Mouse (Mus musculus) heart, adult 11 months (tissue): ENCODE measurements around the gene Ddx49.

Source experiments
- DNase-seq: peaks from one replicate; pipeline ENCODE4 v3.0.0; 2022

Gene Ddx49

GRCm38 (mm10) chr8:70259043-70259442 is 43.2 kb downstream of the Ddx49 start:
- DNase-seq = no peak

- DNase-seq = peak; percentile 91
Observed at GRCm38 (mm10) chr8:70258600-70258999, 43.7 kb downstream of the Ddx49 start.

- DNase-seq = no peak
Observed at GRCm38 (mm10) chr8:70257456-70257855, 44.8 kb downstream of the Ddx49 start.

- DNase-seq = no peak
Observed at GRCm38 (mm10) chr8:70254628-70255027, 47.7 kb downstream of the Ddx49 start.

GRCm38 (mm10) chr8:70247841-70248240 is 54.4 kb downstream of the Ddx49 start:
- no peak for DNase-seq

- no peak for DNase-seq
Observed at GRCm38 (mm10) chr8:70246622-70247021, 55.7 kb downstream of the Ddx49 start.
